Mouse (Mus musculus) kidney, embryonic 15.5 days (tissue): ENCODE data around the gene Hsh2d. TPM values are rescaled to one million over a fixed set of nuclear protein-coding genes. Genes with fewer than 3 reads are reported as not detected.

ENCODE experiments used
- ATAC-seq: fragments of 200-750 bp; cut with Nextera tagmentation; replicated peaks from 2 replicates; pipeline ENCODE4 v1.8.0; 2017; ENCODE audit warnings: moderate TSS enrichment; ENCODE audit not compliant: low FRiP score
- H3K27ac ChIP-seq: fragments of 300-500 bp; sonication (generic); 2 replicates; pipeline ENCODE4 v1.5.1; 2015; ENCODE audit warnings: mild to moderate bottlenecking, inconsistent platforms
- H3K27me3 ChIP-seq: fragments of 300-500 bp; sonication (generic); 2 replicates; pipeline ENCODE4 v1.6.1; 2015; ENCODE audit warnings: inconsistent platforms
- H3K36me3 ChIP-seq: fragments of 300-500 bp; sonication (generic); 2 replicates; pipeline ENCODE4 v1.6.1; 2015; ENCODE audit warnings: inconsistent platforms
- H3K4me1 ChIP-seq: fragments of 300-500 bp; sonication (generic); 2 replicates; pipeline ENCODE4 v1.6.1; 2015; ENCODE audit warnings: inconsistent platforms
- H3K4me2 ChIP-seq: fragments of 300-500 bp; sonication (generic); 2 replicates; pipeline ENCODE4 v1.6.1; 2015; ENCODE audit warnings: moderate library complexity, mild to moderate bottlenecking, inconsistent platforms
- H3K4me3 ChIP-seq: fragments of 300-500 bp; sonication (generic); replicated peaks from 2 replicates; pipeline ENCODE4 v1.5.1; 2015; ENCODE audit warnings: mild to moderate bottlenecking, inconsistent platforms
- H3K9ac ChIP-seq: fragments of 300-500 bp; sonication (generic); 2 replicates; pipeline ENCODE4 v1.6.1; 2015; ENCODE audit warnings: mild to moderate bottlenecking, inconsistent platforms
- H3K9me3 ChIP-seq: fragments of 300-500 bp; sonication (generic); replicated peaks from 2 replicates; pipeline ENCODE4 v1.6.1; 2016; ENCODE audit warnings: inconsistent platforms
- WGBS: fragments of 180-500 bp; shearing (Covaris S2); methylation state at CpG from one replicate; pipeline ENCODE4 v1.1.7; 2015; ENCODE audit warnings: mixed read lengths; 5-methylcytosine and 5-hydroxymethylcytosine counted together
- polyA plus RNA-seq: library from polyadenylated mRNA; unstranded; fragments of >200 nt; fragmentation: Nextera tagmentation; extraction: Ambion mirVana; gene quantifications from 2 replicates; pipeline ENCODE4 v1.2.1, GENCODE M21; 2015

Gene Hsh2d
- polyA plus RNA-seq, 1 experiment from 2014 or later = 0.08 TPM

- Histone ChIP-seq H3K4me3 (no peak overlapping the region), H3K27me3 (no peaks in the 10 kb centered on the region), H3K4me2 (no peak overlapping the region), H3K9ac (no peak overlapping the region), H3K27ac (no peak overlapping the region), H3K9me3 (peaks cover 6% of the 10 kb centered on the region; the same call in 1 of the 2 replicates), H3K4me1 (no peaks in the 10 kb centered on the region), H3K36me3 (no peaks in the 10 kb centered on the region)
- no peak for ATAC-seq
- whole genome bisulfite sequencing = 80% methylated on average over 1 of the region's 1 CpGs
Observed at GRCm38 (mm10) chr8:72208582-72208981, 19.1 kb downstream of the Hsh2d start.

- peaks cover 8% of the 10 kb centered on the region; the same call in 1 of the 2 replicates for H3K27me3 ChIP-seq
- no peaks in the 10 kb centered on the region for H3K4me1 ChIP-seq
- no peak for ATAC-seq
- no peaks in the 10 kb centered on the region for H3K9me3 ChIP-seq
- H3K27ac ChIP-seq = no peak overlapping the region
- H3K36me3 ChIP-seq = no peaks in the 10 kb centered on the region
- no peak overlapping the region for H3K9ac ChIP-seq
- WGBS = 75% methylated on average over 4 of the region's 4 CpGs
- no peak overlapping the region for H3K4me3 ChIP-seq
- H3K4me2 ChIP-seq = no peak overlapping the region
Observed at GRCm38 (mm10) chr8:72210222-72210621, 20.8 kb downstream of the Hsh2d start.

- Histone ChIP-seq H3K9ac (no peak overlapping the region), H3K36me3 (no peaks in the 10 kb centered on the region), H3K4me3 (no peak overlapping the region), H3K27me3 (peaks cover 10% of the 10 kb centered on the region; the same call in 1 of the 2 replicates), H3K4me2 (no peak overlapping the region), H3K9me3 (no peaks in the 10 kb centered on the region), H3K4me1 (no peaks in the 10 kb centered on the region), H3K27ac (no peak overlapping the region)
- WGBS = 68% methylated on average over 2 of the region's 2 CpGs
- ATAC-seq = no peak
Observed at GRCm38 (mm10) chr8:72210710-72211109, 21.3 kb downstream of the Hsh2d start.

- no peak for ATAC-seq
- 78% methylated on average over 1 of the region's 1 CpGs for WGBS
- H3K36me3 ChIP-seq = no peaks in the 10 kb centered on the region
- no peak overlapping the region for H3K9ac ChIP-seq
- H3K4me3 ChIP-seq = no peak overlapping the region
- no peak overlapping the region for H3K27ac ChIP-seq
- no peaks in the 10 kb centered on the region for H3K4me1 ChIP-seq
- peaks cover 13% of the 10 kb centered on the region; the same call in 1 of the 2 replicates for H3K27me3 ChIP-seq
- no peak overlapping the region for H3K4me2 ChIP-seq
- no peaks in the 10 kb centered on the region for H3K9me3 ChIP-seq
Observed at GRCm38 (mm10) chr8:72211846-72212245, 22.4 kb downstream of the Hsh2d start.

- H3K9ac ChIP-seq = no peak within 1 kb of the TSS
- no peak for ATAC-seq
- no peak within 1 kb of the TSS for H3K4me3 ChIP-seq
- H3K9me3 ChIP-seq = no peaks in the 10 kb centered on the region
- no peak within 1 kb of the TSS for H3K4me2 ChIP-seq
- no peak within 1 kb of the TSS for H3K27ac ChIP-seq
- no peaks in the 10 kb centered on the region for H3K4me1 ChIP-seq
- H3K36me3 ChIP-seq = no peaks in the 10 kb centered on the region
- peaks cover 15% of the 10 kb centered on the region; the same call in 1 of the 2 replicates for H3K27me3 ChIP-seq
- WGBS = 53% methylated on average over 4 of the region's 4 CpGs
Observed at GRCm38 (mm10) chr8:72212751-72213150, 23.3 kb downstream of the Hsh2d start, which contains the start of gene Cib3. Gene Cib3, minus strand, starts transcription at chr8:72212837.

- H3K9me3 ChIP-seq = no peaks in the 10 kb centered on the region
- ATAC-seq = no peak
- no peak within 1 kb of the TSS for H3K4me2 ChIP-seq
- H3K9ac ChIP-seq = no peak within 1 kb of the TSS
- H3K4me1 ChIP-seq = no peaks in the 10 kb centered on the region
- no peak within 1 kb of the TSS for H3K27ac ChIP-seq
- WGBS = 73% methylated on average over 4 of the region's 4 CpGs
- no peaks in the 10 kb centered on the region for H3K36me3 ChIP-seq
- H3K4me3 ChIP-seq = no peak within 1 kb of the TSS
- peaks cover 15% of the 10 kb centered on the region; the same call in 1 of the 2 replicates for H3K27me3 ChIP-seq
Observed at GRCm38 (mm10) chr8:72213536-72213935, 24.1 kb downstream of the Hsh2d start, which contains the start of gene Gm11034. Gene Gm11034, minus strand, starts transcription at chr8:72213636.

- WGBS = 42% methylated on average over 2 of the region's 2 CpGs
- no peak for ATAC-seq
- H3K9ac ChIP-seq = no peak overlapping the region
- no peaks in the 10 kb centered on the region for H3K4me1 ChIP-seq
- H3K27me3 ChIP-seq = peaks cover 15% of the 10 kb centered on the region; the same call in 1 of the 2 replicates
- H3K36me3 ChIP-seq = no peaks in the 10 kb centered on the region
- no peak overlapping the region for H3K4me3 ChIP-seq
- no peak overlapping the region for H3K4me2 ChIP-seq
- H3K27ac ChIP-seq = no peak overlapping the region
- H3K9me3 ChIP-seq = no peaks in the 10 kb centered on the region
Observed at GRCm38 (mm10) chr8:72215060-72215459, 25.6 kb downstream of the Hsh2d start.

- Histone ChIP-seq H3K27ac (no peak overlapping the region), H3K4me1 (peaks cover 7% of the 10 kb centered on the region), H3K27me3 (peaks cover 15% of the 10 kb centered on the region; the same call in 1 of the 2 replicates), H3K9ac (no peak overlapping the region), H3K4me2 (no peak overlapping the region), H3K4me3 (no peak overlapping the region), H3K36me3 (0 out of 2 replicates have a peak, but pooled peaks cover under 1% of the 10 kb centered on the region), H3K9me3 (no peaks in the 10 kb centered on the region)
- WGBS = 35% methylated on average over 1 of the region's 1 CpGs
- ATAC-seq = no peak
Observed at GRCm38 (mm10) chr8:72215871-72216270, 26.4 kb downstream of the Hsh2d start.

- Histone ChIP-seq H3K27ac (peak overlapping the region; percentile 74; the same call in 1 of the 2 replicates), H3K4me2 (peak overlapping the region; percentile 74), H3K9ac (no peak overlapping the region), H3K4me3 (peak overlapping the region; percentile 71), H3K4me1 (peaks cover 11% of the 10 kb centered on the region), H3K36me3 (peaks cover 31% of the 10 kb centered on the region), H3K9me3 (no peaks in the 10 kb centered on the region), H3K27me3 (peaks cover 15% of the 10 kb centered on the region; the same call in 1 of the 2 replicates)
- no peak for ATAC-seq
- 79% methylated on average over 10 of the region's 10 CpGs for WGBS
Observed at GRCm38 (mm10) chr8:72218781-72219540, 29.5 kb downstream of the Hsh2d start.

GRCm38 (mm10) chr8:72219541-72220363 lies 30.3 kb downstream of the Hsh2d start, which contains the start of gene Fam32a:
Gene Fam32a, plus strand, starts transcription at chr8:72219730.
- peaks cover 11% of the 10 kb centered on the region for H3K4me1 ChIP-seq
- WGBS = 10% methylated on average over 39 of the region's 39 CpGs
- H3K27me3 ChIP-seq = peaks cover 12% of the 10 kb centered on the region; the same call in 1 of the 2 replicates
- H3K27ac ChIP-seq = peak within 1 kb of the TSS; percentile 74
- no peaks in the 10 kb centered on the region for H3K9me3 ChIP-seq
- peaks cover 33% of the 10 kb centered on the region for H3K36me3 ChIP-seq
- H3K4me2 ChIP-seq = peak within 1 kb of the TSS; percentile 74
- ATAC-seq = peak; percentile 99
- peak within 1 kb of the TSS; percentile 71 for H3K4me3 ChIP-seq
- peak within 1 kb of the TSS; percentile 73 for H3K9ac ChIP-seq

GRCm38 (mm10) chr8:72220758-72221157 lies 31.3 kb downstream of the Hsh2d start:
- WGBS = 84% methylated on average over 4 of the region's 4 CpGs
- Histone ChIP-seq H3K4me3 (peak overlapping the region; percentile 71), H3K4me1 (peaks cover 11% of the 10 kb centered on the region), H3K9me3 (no peaks in the 10 kb centered on the region), H3K36me3 (peaks cover 33% of the 10 kb centered on the region), H3K4me2 (peak overlapping the region; percentile 74), H3K27ac (no peak overlapping the region), H3K9ac (no peak overlapping the region), H3K27me3 (0 out of 2 replicates have a peak, but pooled peaks cover 5% of the 10 kb centered on the region)
- ATAC-seq = no peak

GRCm38 (mm10) chr8:72222656-72223055 lies 33.2 kb downstream of the Hsh2d start:
- no peaks in the 10 kb centered on the region for H3K27me3 ChIP-seq
- H3K4me2 ChIP-seq = no peak overlapping the region
- no peak overlapping the region for H3K4me3 ChIP-seq
- 92% methylated on average over 5 of the region's 5 CpGs for WGBS
- no peaks in the 10 kb centered on the region for H3K9me3 ChIP-seq
- H3K9ac ChIP-seq = no peak overlapping the region
- H3K4me1 ChIP-seq = peaks cover 11% of the 10 kb centered on the region
- no peak for ATAC-seq
- peaks cover 33% of the 10 kb centered on the region for H3K36me3 ChIP-seq
- H3K27ac ChIP-seq = no peak overlapping the region
